Mouse (Mus musculus) heart, postnatal 0 days (tissue): ENCODE measurements around the gene Borcs7.

Source experiments
- CTCF ChIP-seq: IDR thresholded peaks from 2 replicates; pipeline ENCODE4 v1.5.1; 2016; ENCODE audit warnings: antibody characterized with exemption, control low read depth, low read depth
- EP300 ChIP-seq: IDR thresholded peaks from 2 replicates; pipeline ENCODE4 v1.6.1; 2016; ENCODE audit warnings: antibody characterized with exemption, low read depth

GRCm38 (mm10) chr19:46752235-46752634 lies 62.5 kb downstream of the Borcs7 start:
- TF ChIP-seq CTCF (no peak), EP300 (no peak)
